Mouse (Mus musculus): ENCODE results near the gene Acad10. TPM values are rescaled to one million over a fixed set of nuclear protein-coding genes. Genes with fewer than 3 reads are reported as not detected.
"Not testable (repeated sequence)": the region's sequence is repeated elsewhere in the genome, so short reads cannot be mapped to it uniquely, and the experiment has no call there.

The Acad10 gene
- polyA plus RNA-seq, 1 experiment = 10.3 TPM

DNA sequence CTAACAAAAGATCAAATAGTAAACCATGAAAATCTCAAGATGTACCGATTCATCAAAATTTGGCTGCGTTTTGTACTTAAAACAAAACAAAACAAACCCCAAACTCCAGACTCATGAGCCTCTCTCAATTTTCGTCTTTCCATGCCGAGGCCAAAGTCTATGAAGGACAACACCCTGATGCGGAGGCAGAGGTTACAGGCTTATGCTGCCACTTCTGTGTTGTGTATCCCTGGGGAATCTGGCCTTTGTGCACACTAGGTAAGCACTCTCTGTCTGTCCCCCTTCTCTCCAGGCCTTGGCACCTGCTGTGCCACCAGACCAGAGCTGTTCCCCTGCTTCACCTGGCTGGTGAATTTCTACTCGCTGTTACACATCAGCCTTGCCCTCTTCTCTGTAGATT lies 2.7 kb downstream of the Acad10 start:
- DNase-seq (ENCODE audit: low spot score) = not testable (repeated sequence)

DNA sequence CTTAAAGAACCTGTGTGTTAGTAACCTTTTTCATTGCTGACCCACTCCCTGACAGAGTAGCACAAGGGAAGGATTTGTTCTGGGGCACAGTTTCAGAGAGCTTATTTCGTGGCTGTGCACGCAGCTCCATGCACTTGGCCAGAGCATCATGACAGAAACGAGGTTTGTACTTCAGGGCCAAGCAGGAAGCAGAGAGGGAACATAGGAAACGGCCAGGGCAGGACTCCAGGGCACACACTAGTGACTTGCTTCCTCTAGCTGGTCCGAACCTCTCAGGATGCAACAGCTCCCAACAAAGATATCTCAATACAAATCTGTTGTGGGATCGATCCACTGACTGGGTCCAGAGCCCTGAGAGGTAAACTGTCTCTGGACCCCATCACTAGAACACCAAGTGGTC lies 3.4 kb downstream of the Acad10 start:
- not testable (repeated sequence) for DNase-seq (ENCODE audit: low spot score)

DNA sequence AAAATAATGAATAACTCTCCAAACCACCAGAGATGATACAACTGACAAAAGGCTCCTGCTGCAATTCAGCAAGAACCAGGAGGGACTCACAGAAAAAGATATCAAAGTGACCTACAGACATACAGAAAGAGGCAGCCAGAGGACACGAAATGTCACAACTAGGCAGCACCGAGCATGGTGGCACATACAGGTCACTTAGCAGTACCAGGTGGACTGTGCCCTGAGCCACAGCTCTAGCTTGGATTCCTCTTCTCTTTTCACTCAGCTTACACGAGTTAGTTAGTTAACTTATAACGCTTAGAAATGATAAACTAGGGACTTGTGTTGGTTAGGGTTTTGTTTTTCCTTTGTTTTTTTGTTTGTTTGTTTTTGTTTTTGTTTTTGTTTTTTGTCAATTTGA lies 5.8 kb downstream of the Acad10 start:
- DNase-seq (ENCODE audit: low spot score) = no peak

DNA sequence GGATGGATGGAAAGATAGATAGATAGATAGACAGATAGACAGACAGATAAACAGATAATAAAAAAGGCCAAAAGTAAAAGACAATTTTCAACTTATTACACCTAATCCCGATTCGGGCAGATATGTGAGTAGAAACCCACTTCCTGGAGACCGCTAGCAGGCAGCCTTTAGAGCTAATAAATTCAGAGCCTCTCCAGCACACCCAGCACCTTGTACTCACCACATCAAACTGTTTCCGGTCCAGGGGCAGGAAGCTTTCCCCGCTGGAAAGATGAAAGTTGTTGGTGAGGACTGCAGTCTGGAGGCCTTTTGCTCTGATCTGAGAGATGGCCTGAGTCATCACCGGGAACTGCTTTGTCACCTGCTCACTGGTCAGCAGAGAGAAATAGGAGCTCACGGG lies 11.2 kb downstream of the Acad10 start:
- DNase-seq (ENCODE audit: low spot score) = no peak

DNA sequence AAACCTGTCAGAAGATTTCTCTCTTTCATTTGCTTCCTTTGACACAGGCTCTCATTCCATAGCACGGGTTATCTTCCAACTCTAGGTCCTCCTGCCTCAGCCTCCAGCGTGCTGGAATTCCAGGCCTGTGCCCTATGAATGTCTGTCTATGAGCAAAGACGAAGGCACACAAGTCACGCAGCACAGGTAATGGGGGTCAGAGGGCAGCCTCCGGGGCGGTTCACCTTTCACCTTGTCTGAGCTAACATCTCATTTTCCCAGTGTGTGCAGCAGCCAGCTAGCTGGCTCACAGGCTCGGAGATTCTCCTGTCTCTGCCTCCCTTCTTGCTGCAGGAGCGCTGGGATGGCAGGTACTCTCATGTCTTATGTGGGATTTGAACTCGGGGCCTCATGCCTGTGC lies 20.7 kb downstream of the Acad10 start:
- no peak for DNase-seq (ENCODE audit: low spot score)

DNA sequence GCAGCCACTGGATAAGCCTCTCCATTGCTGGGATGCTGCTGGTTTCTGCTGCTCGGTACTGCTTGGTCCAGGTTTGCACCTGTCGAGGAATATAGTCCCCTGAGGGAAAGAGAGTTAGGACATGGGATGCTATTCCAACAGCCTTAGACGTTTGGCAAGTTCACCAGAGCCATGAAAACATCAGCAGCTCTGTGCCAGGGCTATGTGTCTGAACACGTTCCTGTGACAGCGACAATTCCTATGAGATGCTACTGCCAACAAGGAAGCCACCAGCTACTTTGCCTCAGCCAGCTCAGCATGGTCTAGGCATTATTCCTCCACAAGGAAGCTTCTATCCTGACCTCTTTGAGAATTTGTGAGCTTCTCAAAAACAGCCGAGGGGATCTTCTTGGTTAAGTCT lies 23.0 kb downstream of the Acad10 start:
- no peak for DNase-seq (ENCODE audit: low spot score)

DNA sequence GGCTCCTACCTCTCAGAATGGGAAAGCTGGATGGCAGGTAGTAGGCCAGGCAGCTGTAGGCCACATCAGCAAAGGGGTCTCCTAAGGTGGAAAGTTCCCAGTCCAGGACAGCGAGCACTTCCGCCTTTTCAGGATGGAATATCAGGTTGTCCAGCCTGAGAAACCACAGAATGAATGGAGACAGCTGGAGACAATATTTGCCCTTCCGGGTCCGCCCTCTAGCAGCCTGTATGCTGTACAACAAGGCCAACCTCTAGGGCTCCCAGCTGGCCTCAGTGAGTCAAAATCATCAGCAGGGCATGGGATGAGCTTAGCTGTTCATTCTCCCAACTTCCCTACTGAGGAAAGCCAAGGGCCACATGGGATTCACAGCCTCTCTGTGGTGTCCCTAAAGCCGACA lies 25.6 kb downstream of the Acad10 start:
- no peak for DNase-seq (ENCODE audit: low spot score)

DNA sequence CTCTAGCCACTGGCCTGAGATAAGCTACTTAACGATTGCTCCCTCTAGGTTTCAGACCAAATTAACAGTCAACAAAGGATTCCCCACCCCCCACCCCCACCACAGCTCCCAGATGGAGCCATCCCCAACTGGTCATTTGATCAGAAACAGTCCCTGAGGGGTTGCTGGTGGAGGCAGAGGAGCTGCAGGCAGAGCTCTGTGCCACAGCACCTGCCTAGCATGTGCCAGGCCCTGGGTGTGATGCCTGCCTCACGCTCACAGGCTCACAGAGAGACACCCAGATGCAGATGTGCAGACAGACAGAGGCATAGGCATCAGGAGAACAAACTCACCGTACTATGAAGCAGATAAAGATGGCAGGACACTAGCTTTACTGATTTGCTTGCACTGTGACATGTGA lies 27.5 kb downstream of the Acad10 start:
- DNase-seq (ENCODE audit: low spot score) = no peak

DNA sequence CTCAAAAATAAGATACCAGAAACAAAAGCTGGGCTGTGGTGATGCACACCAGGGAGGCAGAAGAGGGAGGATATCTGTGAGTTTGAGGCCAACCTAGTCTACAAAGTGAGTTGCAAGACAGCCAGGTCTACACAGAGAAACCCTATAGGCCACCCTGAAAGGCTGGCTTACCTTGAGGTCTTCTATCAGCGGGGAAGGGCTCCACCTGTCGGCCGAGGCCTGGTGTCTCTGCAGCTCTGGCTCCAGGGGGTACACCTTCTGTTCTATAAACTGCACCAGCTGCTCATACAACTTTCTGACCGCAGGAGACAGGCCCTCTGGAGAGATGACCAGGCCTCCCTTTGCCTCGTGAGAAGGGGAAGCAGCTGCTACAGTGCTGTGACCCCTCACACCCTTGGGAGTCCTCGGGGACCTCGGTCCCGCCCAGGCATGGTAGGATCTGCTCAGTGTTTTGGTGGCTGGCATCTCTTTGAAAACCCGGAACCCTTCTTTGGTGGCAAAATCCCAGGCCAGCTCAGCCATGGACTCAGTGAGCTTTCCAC lies 29.1 kb downstream of the Acad10 start:
- not testable (repeated sequence) for DNase-seq (ENCODE audit: low spot score)

DNA sequence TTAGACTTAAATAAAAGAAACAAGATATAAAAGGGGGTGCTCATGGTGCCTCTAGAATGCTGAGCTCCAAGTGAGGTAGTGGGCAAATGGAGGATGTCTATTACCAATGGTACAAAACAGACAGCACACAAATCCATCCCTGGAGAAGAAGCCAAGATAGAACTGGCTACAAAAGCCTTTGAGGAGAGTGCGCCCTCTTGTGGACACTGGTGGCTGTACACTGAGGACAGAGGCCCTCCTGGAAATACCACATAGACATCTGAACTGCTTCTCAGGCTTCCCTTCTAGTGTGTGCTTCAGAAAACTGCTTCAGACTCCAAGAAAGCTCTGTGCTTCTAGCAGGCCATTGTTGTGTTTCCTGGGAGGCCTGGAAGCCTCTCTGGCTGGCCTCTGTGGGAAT lies 32.4 kb downstream of the Acad10 start:
- DNase-seq (ENCODE audit: low spot score) = peak; percentile 48

DNA sequence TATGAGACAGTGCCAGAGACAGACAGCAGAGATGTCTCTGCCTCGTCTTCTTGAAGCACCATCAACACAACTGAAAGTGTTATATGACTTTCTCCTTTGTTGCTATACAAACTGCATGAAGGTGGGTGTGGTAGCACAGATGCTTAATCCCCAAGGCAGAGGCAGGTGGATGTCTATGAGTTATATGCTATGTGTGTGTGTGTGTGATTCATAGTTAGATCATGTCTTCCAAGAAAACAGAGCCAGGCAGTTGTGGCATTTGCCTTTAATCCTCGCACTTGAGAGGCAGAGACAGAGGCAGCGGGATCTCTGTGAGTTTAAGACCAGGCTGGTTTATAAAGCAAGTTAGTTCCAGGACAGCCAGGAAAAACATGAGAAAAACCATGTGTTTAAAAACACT lies 37.1 kb downstream of the Acad10 start:
- no peak for DNase-seq (ENCODE audit: low spot score)

DNA sequence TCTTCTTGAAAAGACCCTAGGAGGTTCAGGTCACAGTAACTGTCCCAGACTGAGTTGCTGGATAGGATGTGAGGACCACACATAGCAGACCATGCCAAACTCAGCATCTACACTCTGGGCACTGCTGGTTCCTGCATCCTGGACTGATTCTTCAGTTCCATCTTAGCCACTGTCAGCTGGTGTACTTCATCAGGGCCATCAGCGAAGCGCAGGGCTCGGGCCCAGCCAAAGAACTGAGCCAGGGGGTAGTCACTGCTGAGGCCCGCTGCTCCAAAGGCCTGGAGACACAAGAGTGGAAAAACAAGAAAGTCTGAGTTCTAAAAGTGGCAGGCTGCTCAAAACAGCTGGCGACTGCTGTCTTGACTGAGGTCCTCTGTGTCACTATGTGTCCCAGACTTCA lies 39.2 kb downstream of the Acad10 start:
- DNase-seq (ENCODE audit: low spot score) = no peak

DNA sequence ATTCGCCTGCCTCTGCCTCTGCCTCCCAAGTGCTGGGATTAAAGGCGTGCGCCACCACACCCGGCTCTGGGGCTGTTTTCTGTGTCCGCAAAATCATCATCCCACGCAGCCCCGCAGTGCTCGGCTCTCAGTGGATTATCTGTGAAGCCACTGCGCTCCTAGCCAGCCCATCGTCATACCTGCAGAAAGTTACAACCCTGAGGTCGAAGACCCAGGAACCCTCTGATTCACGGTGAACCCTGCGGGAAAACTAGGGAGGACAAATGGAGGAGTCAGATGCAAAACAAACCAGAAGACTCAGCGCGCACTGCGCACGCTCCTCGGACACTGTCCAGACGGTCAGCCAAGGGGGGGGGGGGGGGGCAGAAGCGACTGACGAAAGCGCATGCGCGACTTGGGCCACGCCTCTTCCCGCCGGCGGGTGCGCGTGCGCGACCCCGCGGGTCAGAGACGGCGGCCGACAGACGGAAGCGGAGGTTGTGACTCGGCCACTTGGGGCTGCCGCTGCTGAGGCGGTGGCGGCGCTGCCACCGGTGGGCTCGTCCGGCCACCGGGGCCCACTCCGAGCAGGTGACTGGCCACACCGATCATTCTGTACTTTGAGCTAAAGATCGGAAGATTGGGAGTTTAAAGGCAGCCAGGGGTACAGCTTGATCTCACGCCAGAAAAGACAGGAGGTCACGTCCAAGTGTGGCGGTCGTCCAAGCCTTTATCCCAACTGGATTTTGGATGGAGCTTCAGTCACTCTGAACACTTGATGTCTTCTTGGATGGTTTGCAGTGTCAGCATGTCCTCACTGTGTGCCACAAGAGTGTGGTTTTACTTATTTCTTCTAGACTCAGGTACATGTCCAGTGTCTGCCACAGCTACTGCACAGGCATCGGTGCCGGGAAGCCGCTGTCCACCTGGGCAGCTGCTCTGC lies 41.5 kb downstream of the Acad10 start, which contains the start of gene Acad12:
Gene Acad12, minus strand, starts transcription at position 347 of the 922 bp plus-strand sequence.
- peak; percentile 71 for DNase-seq (ENCODE audit: low spot score)

DNA sequence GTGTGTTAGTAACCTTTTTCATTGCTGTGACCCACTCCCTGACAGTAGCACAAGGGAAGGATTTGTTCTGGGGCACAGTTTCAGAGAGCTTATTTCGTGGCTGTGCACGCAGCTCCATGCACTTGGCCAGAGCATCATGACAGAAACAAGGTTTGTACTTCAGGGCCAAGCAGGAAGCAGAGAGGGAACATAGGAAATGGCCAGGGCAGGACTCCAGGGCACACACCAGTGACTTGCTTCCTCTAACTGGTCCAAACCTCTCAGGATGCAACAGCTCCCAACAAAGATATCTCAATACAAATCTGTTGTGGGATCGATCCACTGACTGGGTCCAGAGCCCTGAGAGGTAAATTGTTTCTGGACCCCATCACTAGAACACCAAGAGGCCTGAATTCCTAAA lies 45.4 kb downstream of the Acad10 start:
- not testable (repeated sequence) for DNase-seq (ENCODE audit: low spot score)

DNA sequence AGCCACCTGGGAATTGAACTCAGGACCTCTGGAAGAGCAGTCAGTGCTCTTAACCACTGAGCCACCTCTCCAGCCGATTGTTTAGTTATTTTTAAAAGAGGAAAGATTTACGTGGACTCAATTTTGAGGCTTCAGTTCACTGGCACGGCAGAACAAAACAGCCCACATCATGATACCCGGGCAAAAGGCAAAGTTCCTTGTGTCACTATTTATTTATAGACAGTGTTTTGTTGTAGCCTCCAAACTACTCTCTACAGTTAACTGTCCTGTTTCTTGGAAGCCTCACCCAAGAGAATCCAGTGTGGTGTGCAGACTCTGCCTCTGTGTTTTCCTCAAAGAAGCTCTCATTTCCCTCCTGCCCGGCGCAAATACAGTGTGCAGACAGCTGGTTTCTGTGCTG lies 48.3 kb downstream of the Acad10 start:
- no peak for DNase-seq (ENCODE audit: low spot score)

DNA sequence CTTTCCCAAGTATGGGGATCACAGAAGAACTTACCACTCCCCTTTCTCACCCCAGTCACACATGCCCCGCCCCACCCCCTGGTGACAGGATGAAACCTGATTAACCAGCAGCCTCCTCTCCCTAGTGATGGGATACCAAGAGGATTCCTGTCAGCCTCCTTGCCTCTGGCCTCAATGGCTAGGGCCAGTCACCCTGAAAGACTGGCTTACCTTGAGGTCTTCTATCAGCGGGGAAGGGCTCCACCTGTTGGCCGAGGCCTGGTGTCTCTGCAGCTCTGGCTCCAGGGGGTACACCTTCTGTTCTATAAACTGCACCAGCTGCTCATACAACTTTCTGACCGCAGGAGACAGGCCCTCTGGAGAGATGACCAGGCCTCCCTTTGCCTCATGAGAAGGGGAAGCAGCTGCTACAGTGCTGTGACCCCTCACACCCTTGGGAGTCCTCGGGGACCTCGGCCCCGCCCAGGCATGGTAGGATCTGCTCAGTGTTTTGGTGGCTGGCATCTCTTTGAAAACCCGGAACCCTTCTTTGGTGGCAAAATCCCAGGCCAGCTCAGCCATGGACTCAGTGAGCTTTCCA lies 50.7 kb downstream of the Acad10 start:
- not testable (repeated sequence) for DNase-seq (ENCODE audit: low spot score)

DNA sequence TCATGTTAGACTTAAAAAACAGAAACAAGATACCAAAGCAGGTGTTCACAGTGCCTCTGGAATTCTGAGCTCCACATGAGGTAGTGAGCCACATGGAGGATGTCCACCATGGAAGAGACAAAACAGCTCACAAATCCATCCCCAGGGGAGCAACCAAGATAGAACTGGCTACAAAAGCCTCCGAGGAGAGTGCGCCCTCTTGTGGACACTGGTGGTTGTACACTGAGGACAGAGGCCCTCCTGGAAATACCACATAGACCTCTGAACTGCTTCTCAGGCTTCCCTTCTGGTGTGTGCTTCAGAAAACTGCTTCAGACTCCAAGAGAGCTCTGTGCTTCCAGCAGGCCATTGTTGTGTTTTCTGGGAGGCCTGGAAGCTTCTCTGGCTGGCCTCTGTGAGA lies 54.2 kb downstream of the Acad10 start:
- DNase-seq (ENCODE audit: low spot score) = peak; percentile 48

DNA sequence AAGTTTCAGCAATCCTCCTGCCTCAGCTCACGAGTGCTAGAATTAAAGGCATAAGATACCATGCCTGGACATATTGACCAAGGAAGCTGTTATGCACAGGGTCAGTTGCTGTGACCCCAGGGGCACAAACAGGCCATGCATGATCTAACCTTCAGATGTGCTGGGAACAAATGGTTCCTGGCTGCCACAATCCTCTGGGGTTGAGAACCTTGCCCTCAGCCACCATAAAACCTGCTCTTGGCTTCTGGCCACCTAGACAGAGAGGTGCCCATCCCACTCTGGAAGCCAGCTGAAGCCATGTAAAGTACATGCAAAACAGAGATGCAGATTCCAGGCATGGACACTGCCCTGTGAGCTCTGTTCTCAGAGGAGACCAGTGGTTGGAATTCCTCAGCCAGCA lies 56.5 kb downstream of the Acad10 start:
- DNase-seq (ENCODE audit: low spot score) = not testable (repeated sequence)

DNA sequence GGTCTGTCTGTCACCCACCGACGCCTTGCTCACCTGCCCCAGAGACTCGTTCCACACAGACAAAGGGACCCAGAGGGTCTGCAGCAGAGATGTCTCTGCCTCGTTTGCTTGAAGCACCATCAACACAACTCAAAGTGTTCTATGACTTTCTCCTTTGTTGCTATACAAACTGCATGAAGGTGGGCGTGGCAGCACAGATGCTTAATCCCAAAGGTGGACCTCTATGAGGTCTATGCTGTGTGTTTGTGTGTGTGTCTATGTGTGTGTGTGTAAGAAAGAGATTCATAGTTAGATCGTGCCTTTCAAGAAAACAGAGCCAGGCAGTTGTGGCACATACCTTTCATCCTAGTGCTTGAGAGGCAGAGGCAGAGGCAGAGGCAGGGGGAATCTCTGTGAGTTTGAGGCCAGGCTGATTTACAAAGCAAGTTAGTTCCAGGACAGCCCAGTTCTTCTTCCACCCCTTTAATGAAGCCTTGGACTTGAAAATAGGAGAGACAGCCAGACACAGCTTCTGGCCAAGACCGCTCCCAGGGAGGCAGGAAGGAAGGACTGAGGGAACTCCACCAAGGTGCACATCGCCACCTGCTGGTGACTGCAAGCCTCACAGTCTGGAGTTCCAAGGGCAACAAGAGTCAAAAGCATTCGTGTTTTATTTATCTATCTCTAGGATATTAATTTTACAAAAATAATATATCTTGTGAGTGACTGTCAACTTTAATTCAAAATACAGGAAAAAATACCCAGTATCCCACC lies 58.6 kb downstream of the Acad10 start:
- peak; percentile 77 for DNase-seq (ENCODE audit: low spot score)

DNA sequence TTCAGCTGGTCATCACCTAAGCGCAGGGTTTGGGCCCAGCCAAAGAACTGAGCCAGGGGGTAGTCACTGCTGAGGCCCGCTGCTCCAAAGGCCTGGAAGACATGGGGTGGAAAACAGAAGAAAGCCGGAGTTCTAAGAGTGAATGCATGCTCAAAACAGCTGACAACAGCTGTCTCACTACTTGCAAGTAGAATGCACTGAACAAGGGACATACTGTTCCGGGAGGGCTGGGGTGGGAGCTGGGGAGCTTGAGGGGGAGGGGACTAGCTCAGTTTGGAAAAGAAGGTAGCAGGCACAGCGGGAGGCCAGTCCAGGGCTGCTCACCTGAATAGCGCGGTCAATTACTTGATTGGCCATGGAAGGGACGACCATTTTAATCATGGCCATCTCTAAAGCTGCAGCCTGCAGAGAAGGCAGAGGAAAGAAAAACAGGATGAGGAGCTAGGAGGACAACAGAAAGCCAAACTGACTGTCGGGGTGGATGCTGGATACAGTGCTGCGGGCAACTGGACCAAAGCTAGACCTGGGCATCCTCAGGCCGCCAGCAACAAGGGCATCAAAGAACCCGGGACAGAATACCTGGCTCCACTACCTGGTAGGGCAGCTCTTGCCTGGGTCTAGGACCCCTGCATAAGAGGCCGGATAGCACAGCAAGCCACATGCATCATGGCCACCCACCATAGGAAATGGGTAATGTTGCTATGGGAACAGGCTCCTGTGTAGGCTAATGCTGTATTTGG lies 61.3 kb downstream of the Acad10 start:
- no peak for DNase-seq (ENCODE audit: low spot score)

DNA sequence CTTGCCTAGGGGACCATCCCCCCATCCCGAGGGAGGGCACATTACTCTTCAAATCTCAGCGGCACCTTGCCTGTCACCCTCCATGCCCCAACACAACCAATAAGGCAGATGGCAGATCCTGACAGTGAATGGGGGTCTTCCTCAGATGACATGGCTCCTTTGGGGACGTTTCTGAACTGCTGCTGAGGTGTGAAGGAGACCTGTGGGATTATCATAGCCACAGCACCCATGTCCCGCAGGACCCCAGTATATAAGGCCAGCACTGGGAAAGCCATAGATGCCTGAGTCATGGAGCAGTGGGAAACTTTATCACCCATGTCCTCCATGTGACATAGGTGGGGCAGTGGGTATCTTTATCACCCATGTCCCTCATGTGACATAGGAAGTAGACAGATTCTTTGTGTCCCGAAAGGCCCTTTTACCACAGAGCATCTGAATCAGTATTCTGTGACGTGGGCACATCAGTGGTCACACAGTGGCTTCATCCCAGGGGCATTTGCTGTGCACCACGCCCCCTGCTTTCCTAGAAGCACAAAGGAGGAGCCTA lies 62.2 kb downstream of the Acad10 start:
- DNase-seq (ENCODE audit: low spot score) = no peak
